Mouse (Mus musculus) common myeloid progenitor, adult 5-6 weeks (primary cell): ENCODE data around the gene Bcor. TPM values are rescaled to one million over a fixed set of nuclear protein-coding genes. Genes with fewer than 3 reads are reported as not detected.

Experiments used
- ATAC-seq: replicated peaks from 2 replicates; pipeline ENCODE4 v1.8.0; 2016; ENCODE audit warnings: low read depth, mild to moderate bottlenecking, moderate TSS enrichment, inconsistent platforms; ENCODE audit not compliant: poor library complexity, severe bottlenecking
- total RNA-seq: library from RNA; stranded (forward); fragments of 200-1000, 187-1606 nt; gene quantifications from 2 replicates; pipeline ENCODE4 v1.2.3, GENCODE M21; 2017

Bcor gene
- total RNA-seq, 1 experiment from 2014 or later: 45.0 TPM

GRCm38 (mm10) chrX:12076763-12077600 is 83.2 kb downstream of the Bcor start:
- peak; percentile 45 for ATAC-seq

- no peak for ATAC-seq
Measured at GRCm38 (mm10) chrX:12072721-12073120, 87.4 kb downstream of the Bcor start.

DNA sequence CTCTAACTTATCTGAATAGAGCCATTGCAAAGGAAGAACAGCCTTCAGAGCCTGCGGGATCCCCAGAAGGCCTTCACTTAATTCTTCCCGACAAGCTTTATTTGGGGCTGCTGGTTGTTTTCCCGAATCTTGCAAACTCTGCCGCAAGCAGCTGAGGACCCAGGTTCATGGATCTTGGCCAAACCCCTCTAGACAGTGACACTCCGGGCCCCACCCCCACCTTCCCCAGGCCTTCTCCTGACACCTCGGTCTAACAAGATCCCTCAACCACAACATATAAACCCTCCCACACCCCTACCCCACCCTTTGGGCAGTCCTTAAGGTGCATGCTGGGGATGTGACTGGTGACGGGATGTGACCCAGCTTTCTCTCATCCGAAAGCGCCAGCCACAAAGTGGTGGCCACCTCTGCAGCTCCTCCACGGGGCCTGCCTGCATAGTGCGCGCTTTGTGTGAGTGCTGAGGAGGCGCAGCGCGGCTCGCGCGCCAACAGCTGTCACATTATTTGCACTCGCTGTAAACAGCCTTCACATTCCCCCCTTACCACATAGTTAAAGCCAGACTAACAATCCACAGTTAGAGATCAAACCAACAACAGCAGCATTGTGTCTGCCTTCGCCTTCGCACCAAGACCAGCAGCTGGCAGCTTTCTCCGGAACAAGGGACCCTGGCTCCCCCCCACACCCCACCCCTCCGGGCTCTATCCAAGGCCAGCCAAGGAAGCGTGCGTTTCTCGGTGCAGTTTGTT is 91.0 kb downstream of the Bcor start:
- ATAC-seq: peak; percentile 40

GRCm38 (mm10) chrX:12067851-12068510 is 92.2 kb downstream of the Bcor start:
- no peak for ATAC-seq

DNA sequence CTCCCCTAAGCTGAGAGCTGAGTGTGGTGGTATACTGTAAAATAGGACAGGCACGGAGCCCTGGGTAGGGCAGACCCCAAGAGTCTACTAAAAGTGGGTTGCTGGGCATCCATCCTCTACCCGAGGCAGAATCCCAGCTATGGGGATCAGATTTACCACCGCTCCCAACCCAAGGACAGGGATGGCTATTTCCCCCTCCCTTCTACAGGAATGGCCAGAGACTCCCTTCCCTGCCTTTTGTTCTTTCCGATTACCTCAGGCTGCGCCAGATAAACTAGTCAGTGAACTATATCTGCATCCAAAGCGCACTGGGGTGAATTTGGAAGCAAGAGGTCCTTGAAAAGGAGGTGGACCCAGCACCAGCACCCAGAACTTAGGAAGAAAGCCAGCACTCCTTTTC is 93.1 kb downstream of the Bcor start:
- no peak for ATAC-seq

DNA sequence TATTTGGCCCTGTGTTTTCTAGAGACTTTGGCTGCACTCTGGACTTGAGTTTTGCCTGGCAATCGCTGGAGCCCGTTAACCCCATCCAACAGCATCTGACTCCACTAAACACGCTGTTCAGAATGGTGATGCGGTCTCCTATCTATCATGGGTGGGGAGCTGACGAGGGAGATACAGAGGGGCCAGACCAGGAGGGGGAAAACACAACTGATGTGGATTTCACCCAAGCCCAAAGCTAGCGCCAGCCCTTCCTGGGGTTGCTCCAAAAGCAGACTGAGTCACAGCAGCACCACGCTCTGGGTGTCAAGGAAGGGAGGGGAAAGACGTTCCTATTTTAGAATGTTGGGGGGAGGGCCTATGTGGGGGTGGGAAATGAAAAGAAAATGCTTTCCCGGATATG is 94.4 kb downstream of the Bcor start:
- no peak for ATAC-seq

DNA sequence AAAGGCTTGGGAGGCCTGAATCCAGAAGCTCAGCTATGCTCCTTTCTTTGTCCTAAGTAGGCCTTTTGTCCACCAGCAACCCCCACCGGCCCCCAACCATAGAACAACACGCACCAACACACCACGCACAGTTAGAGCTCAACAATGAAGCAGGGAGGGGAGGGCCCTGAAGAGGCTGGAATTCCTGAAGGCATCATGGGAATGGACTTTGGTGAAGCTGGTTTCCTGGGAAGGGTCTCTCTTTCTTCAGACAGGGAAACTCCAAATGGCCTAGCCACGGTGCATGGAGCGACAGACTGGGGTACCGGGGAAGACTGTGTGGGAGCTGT is 97.3 kb downstream of the Bcor start:
- ATAC-seq: no peak

- ATAC-seq: no peak
Measured at GRCm38 (mm10) chrX:12062121-12062931, 97.8 kb downstream of the Bcor start.

GRCm38 (mm10) chrX:12060848-12061247 is 99.3 kb downstream of the Bcor start:
- ATAC-seq: no peak

DNA sequence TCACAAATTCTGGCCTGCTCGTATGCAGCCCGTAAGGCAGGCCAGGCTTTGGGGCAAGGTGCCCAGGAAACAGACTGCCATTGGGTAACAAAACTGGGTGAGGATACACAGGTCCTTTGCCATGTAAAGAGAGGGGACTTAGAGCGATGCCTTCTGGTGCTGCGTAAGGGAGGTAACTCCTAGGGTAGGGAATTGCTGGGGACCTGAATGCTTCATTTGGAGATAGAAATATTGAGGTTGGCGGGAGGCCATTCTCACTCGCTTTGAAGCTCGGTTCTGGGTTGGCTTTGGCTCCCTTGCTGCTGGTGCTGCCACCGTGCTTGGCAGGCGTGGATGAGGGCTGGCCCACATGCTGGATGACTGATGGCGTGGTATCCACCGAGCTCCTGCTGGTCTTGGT is 102.9 kb downstream of the Bcor start:
- no peak for ATAC-seq

DNA sequence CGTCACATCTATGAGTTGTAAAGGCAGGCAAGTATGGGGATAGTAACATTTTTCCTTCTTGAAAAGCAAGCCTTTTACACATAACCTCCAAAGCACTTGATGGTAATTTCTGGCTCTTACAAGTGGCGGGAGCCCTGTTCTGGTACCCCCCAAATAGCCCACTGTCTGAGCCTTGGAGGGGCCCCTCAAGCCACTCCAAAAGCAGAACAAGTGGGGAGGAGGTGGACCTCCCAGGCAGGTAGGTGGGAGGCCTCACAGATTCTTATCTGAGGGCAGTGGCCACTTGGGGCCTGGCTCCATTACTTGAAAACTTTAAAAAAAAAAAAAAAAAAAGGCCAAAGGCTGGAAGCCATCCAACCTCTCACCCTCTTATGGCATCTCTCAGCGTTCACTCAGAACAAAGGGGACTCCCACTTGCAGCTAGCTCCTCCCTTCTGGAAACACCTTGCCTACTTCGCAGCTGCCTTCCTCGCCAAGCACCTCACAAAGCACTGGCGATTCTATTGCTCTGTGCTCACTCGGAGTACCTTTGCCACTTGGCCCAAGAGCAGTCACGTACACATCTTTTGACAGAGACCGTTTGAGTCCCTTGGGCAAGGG is 106.7 kb downstream of the Bcor start:
- ATAC-seq: no peak

DNA sequence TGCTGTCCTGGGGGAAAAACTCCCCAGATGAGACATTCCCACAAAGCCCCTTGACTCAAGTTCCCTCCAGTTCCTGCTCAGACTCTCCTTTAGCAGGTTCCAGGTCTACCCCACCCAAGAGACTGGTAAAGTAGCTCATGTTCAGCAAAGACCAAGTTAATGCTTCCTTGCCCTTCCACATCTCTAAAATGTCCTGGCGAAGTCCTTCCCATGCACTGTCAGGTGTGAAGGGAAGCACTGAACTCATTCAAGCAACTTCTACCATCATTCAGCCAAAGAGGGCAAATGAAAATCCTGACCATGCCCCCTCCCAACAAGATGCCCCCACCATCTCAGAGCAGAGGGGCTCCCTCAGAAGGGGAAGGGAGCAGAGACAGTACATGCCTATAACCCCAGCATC is 107.5 kb downstream of the Bcor start:
- ATAC-seq: no peak

- ATAC-seq: no peak
Measured at GRCm38 (mm10) chrX:12048721-12049120, 111.4 kb downstream of the Bcor start.

DNA sequence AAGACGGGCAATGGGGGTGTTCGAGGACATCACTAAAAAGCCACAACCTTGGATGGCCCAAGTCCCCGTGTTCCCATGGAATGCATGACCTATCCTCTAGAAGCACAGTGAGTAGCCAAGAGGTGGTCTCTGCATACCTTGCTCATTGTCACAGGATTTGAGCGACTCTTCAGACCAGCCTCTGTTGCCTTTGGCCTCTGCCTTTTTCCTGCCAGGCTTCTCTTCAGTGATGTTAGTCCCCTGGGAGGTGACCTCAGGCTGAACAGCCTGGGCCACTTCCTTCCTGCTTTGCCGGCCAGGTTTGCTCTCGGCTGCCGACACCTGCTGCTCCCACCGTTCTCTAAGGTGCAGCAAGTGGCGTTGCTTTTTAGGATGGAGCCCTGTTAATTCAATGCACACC is 112.0 kb downstream of the Bcor start:
- no peak for ATAC-seq

DNA sequence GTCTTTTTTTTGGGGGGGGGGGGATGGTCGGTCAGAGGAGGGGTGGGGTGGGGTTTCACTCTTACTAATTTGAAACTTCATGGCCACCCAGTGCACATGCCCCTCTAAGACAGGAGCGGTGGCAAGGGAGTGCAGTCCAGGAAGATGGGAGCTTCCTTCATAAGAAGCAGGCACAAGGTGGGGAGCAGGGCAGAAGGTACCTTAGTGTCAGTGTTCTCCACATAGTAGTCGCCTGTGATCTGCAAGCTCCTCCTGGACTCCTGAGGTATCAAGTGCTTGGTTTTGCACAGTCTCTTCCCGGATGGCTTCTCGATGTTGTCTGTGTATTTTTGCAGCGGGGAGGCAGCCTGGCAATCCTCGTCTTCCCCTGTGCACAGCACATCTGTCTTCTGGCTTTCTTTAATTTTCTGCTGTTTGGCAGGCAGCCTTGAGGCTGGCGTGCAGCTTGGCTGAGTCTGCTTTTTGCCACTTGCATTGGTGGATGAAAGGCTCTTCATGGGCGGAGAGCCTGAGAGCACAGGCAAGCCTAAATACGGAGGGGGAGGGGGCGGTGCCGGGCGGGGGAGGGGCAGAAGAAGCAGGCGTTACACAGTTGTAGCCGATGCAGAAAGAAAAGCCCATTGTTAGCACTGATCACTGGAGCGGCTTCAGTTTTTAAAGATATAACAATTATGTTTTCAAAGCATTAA is 112.8 kb downstream of the Bcor start:
- ATAC-seq: no peak

GRCm38 (mm10) chrX:12046676-12047075 is 113.5 kb downstream of the Bcor start:
- ATAC-seq: no peak

- no peak for ATAC-seq
Measured at GRCm38 (mm10) chrX:12043352-12043751, 116.8 kb downstream of the Bcor start.

- ATAC-seq: no peak
Measured at GRCm38 (mm10) chrX:12041453-12041852, 118.7 kb downstream of the Bcor start.

GRCm38 (mm10) chrX:12014726-12015464 is 145.3 kb downstream of the Bcor start:
- peak; percentile 87 for ATAC-seq
